23 mouse cellular contexts compared by ENCODE assay signal in genomic region chr1:138515362-138515761, GRCm38 (mm10).
A peak's percentile ranks its signal among the peaks of the same experiment; 100 is the strongest.
DNase-seq lines count a peak whose midpoint lies in the region; ATAC-seq and TF ChIP-seq lines count a peak whose summit lies in the region.
"Had no signal": no experiment of that assay in that cellular context is flagged by ENCODE, and none has a peak within 500 bp of the region (broad histone marks: within the 10 kb centered on the region; RNA-seq: fewer than 3 reads in every experiment).

No protein-coding gene starts in this region.

- DNase-seq in limb, embryonic 10.5 days (ENCODE audit: low spot score) = no peak
- peak; percentile 50 for DNase-seq in midbrain, embryonic 14.5 days
- DNase-seq in midbrain, embryonic 11.5 days (ENCODE audit: low spot score, missing footprints) = no peak
- DNase-seq in limb, embryonic 14.5 days (ENCODE audit: low spot score) = peak; percentile 33
- DNase-seq: adrenal gland, postnatal 14 days; B cell, adult 2 months; cerebellum, adult 8-10 months; cerebellum, postnatal 36 days; embryo, embryonic 11 days; forebrain, postnatal 0 days; gastrocnemius, postnatal 25 days; heart, adult 18-20 months; kidney, adult 2 months; right cerebral cortex, adult 18-20 months; thymus, adult 2 months had no signal

- no peaks in the 10 kb centered on the region for H3K27me3 ChIP-seq in limb, embryonic 13.5 days
- H3K27me3 ChIP-seq in limb, embryonic 10.5 days (ENCODE audit: low read depth, poor library complexity, severe bottlenecking) = no peaks in the 10 kb centered on the region
- no peaks in the 10 kb centered on the region for H3K27me3 ChIP-seq in midbrain, embryonic 14.5 days (ENCODE audit: control insufficient read depth, insufficient read depth, low read length)
- H3K27me3 ChIP-seq in midbrain, embryonic 11.5 days (ENCODE audit: control insufficient read depth, insufficient read depth, low read length) = no peaks in the 10 kb centered on the region
- H3K27me3 ChIP-seq in limb, embryonic 14.5 days (ENCODE audit: control insufficient read depth, insufficient read depth, low read length) = no peaks in the 10 kb centered on the region
- no peaks in the 10 kb centered on the region for H3K27me3 ChIP-seq in stomach, embryonic 15.5 days (replicated peaks)
- no peaks in the 10 kb centered on the region for H3K27me3 ChIP-seq in heart, embryonic 11.5 days (ENCODE audit: control insufficient read depth, insufficient read depth, low read length)
- H3K27me3 ChIP-seq in intestine, embryonic 15.5 days (replicated peaks) = no peaks in the 10 kb centered on the region
- H3K27me3 ChIP-seq: hindbrain, embryonic 12.5 days had no signal

- no peak for TF ChIP-seq POLR2A in limb, embryonic 14.5 days (IDR thresholded peaks at IDR 0.05; ENCODE audit: borderline replicate concordance, extremely low read depth, insufficient read depth, insufficient read length)

- no peaks in the 10 kb centered on the region for H3K9me3 ChIP-seq in limb, embryonic 13.5 days
- no peaks in the 10 kb centered on the region for H3K9me3 ChIP-seq in limb, embryonic 10.5 days (replicated peaks)
- no peaks in the 10 kb centered on the region for H3K9me3 ChIP-seq in midbrain, embryonic 14.5 days (ENCODE audit: control insufficient read depth, low read length)
- H3K9me3 ChIP-seq in midbrain, embryonic 11.5 days (ENCODE audit: control insufficient read depth, low read length) = no peaks in the 10 kb centered on the region
- H3K9me3 ChIP-seq in limb, embryonic 14.5 days (ENCODE audit: control insufficient read depth, low read length) = no peaks in the 10 kb centered on the region
- H3K9me3 ChIP-seq in stomach, embryonic 15.5 days = no peaks in the 10 kb centered on the region
- H3K9me3 ChIP-seq in heart, embryonic 11.5 days (replicated peaks; ENCODE audit: control insufficient read depth, low read length) = no peaks in the 10 kb centered on the region
- no peaks in the 10 kb centered on the region for H3K9me3 ChIP-seq in intestine, embryonic 15.5 days
- H3K9me3 ChIP-seq: hindbrain, embryonic 12.5 days had no signal

- no peak overlapping the region for H3K27ac ChIP-seq in limb, embryonic 13.5 days
- H3K27ac ChIP-seq in limb, embryonic 10.5 days = no peak overlapping the region
- peak overlapping the region; percentile 10; the same call in 1 of the 2 replicates for H3K27ac ChIP-seq in midbrain, embryonic 14.5 days (replicated peaks; ENCODE audit: low read depth, low read length)
- H3K27ac ChIP-seq in midbrain, embryonic 11.5 days (ENCODE audit: low read depth, low read length) = no peak overlapping the region
- H3K27ac ChIP-seq in limb, embryonic 14.5 days (replicated peaks; ENCODE audit: low read depth, low read length) = no peak overlapping the region
- H3K27ac ChIP-seq in stomach, embryonic 15.5 days = no peak overlapping the region
- no peak overlapping the region for H3K27ac ChIP-seq in heart, embryonic 11.5 days (ENCODE audit: low read depth, low read length)
- no peak overlapping the region for H3K27ac ChIP-seq in intestine, embryonic 15.5 days
- H3K27ac ChIP-seq: hindbrain, embryonic 12.5 days; kidney, postnatal 0 days; left cerebral cortex, adult 2 months had no signal

- H3K4me1 ChIP-seq in limb, embryonic 13.5 days = peaks cover 25% of the 10 kb centered on the region
- peaks cover 15% of the 10 kb centered on the region for H3K4me1 ChIP-seq in limb, embryonic 10.5 days
- H3K4me1 ChIP-seq in midbrain, embryonic 14.5 days (ENCODE audit: control insufficient read depth, insufficient read depth, low read length) = peaks cover 14% of the 10 kb centered on the region
- 0 out of 2 replicates have a peak, but pooled peaks cover 2% of the 10 kb centered on the region for H3K4me1 ChIP-seq in midbrain, embryonic 11.5 days (ENCODE audit: control insufficient read depth, insufficient read depth, low read length)
- peaks cover 14% of the 10 kb centered on the region for H3K4me1 ChIP-seq in limb, embryonic 14.5 days (ENCODE audit: control insufficient read depth, insufficient read depth, low read length)
- no peaks in the 10 kb centered on the region for H3K4me1 ChIP-seq in stomach, embryonic 15.5 days
- H3K4me1 ChIP-seq in heart, embryonic 11.5 days (ENCODE audit: control insufficient read depth, insufficient read depth, low read length) = peaks cover 6% of the 10 kb centered on the region; the same call in 1 of the 2 replicates
- H3K4me1 ChIP-seq in intestine, embryonic 15.5 days (replicated peaks) = no peaks in the 10 kb centered on the region
- H3K4me1 ChIP-seq: hindbrain, embryonic 12.5 days had no signal

- no peaks in the 10 kb centered on the region for H3K36me3 ChIP-seq in limb, embryonic 13.5 days
- 0 out of 2 replicates have a peak, but pooled peaks cover 3% of the 10 kb centered on the region for H3K36me3 ChIP-seq in limb, embryonic 10.5 days
- no peaks in the 10 kb centered on the region for H3K36me3 ChIP-seq in midbrain, embryonic 14.5 days (ENCODE audit: control insufficient read depth, insufficient read depth, low read length)
- no peaks in the 10 kb centered on the region for H3K36me3 ChIP-seq in midbrain, embryonic 11.5 days (ENCODE audit: control insufficient read depth, insufficient read depth, low read length)
- no peaks in the 10 kb centered on the region for H3K36me3 ChIP-seq in limb, embryonic 14.5 days (ENCODE audit: control insufficient read depth, insufficient read depth, low read length)
- H3K36me3 ChIP-seq in stomach, embryonic 15.5 days = no peaks in the 10 kb centered on the region
- no peaks in the 10 kb centered on the region for H3K36me3 ChIP-seq in heart, embryonic 11.5 days (ENCODE audit: control insufficient read depth, insufficient read depth, low read length)
- H3K36me3 ChIP-seq in intestine, embryonic 15.5 days = no peaks in the 10 kb centered on the region
- H3K36me3 ChIP-seq: hindbrain, embryonic 12.5 days had no signal

- 42% methylated on average over 9 of the region's 9 CpGs for WGBS in limb, embryonic 13.5 days
- 91% methylated on average over 9 of the region's 9 CpGs for whole genome bisulfite sequencing in limb, embryonic 10.5 days
- WGBS in midbrain, embryonic 14.5 days = 54% methylated on average over 9 of the region's 9 CpGs
- WGBS in midbrain, embryonic 11.5 days = 80% methylated on average over 9 of the region's 9 CpGs
- WGBS in limb, embryonic 14.5 days = 54% methylated on average over 9 of the region's 9 CpGs
- WGBS in stomach, embryonic 15.5 days = 67% methylated on average over 9 of the region's 9 CpGs
- 89% methylated on average over 9 of the region's 9 CpGs for WGBS in heart, embryonic 11.5 days (ENCODE audit: insufficient replicate concordance)
- WGBS in intestine, embryonic 15.5 days = 79% methylated on average over 9 of the region's 9 CpGs

- no peak overlapping the region for H3K4me3 ChIP-seq in limb, embryonic 13.5 days
- H3K4me3 ChIP-seq in limb, embryonic 10.5 days = no peak overlapping the region
- H3K4me3 ChIP-seq in midbrain, embryonic 14.5 days (replicated peaks; ENCODE audit: low read depth, low read length) = no peak overlapping the region
- no peak overlapping the region for H3K4me3 ChIP-seq in midbrain, embryonic 11.5 days (ENCODE audit: low read depth, low read length)
- H3K4me3 ChIP-seq in limb, embryonic 14.5 days (replicated peaks; ENCODE audit: low read length) = no peak overlapping the region
- H3K4me3 ChIP-seq in stomach, embryonic 15.5 days (replicated peaks) = no peak overlapping the region
- no peak overlapping the region for H3K4me3 ChIP-seq in heart, embryonic 11.5 days (ENCODE audit: low read depth, low read length)
- H3K4me3 ChIP-seq in intestine, embryonic 15.5 days (replicated peaks) = no peak overlapping the region
- H3K4me3 ChIP-seq: hindbrain, embryonic 12.5 days; left cerebral cortex, adult 2 months had no signal

- ATAC-seq in limb, embryonic 13.5 days (ENCODE audit: low FRiP score, low read depth) = 0 out of 2 replicates have a peak, but pooled peaks have one; percentile 35
- no peak for ATAC-seq in midbrain, embryonic 14.5 days (ENCODE audit: low FRiP score, low TSS enrichment)
- no peak for ATAC-seq in midbrain, embryonic 11.5 days (ENCODE audit: low FRiP score)
- ATAC-seq in limb, embryonic 14.5 days (ENCODE audit: low FRiP score, low read depth) = peak; percentile 53
- 0 out of 2 replicates have a peak, but pooled peaks have one; percentile 65 for ATAC-seq in stomach, embryonic 15.5 days (ENCODE audit: insufficient read depth, low FRiP score, low read depth)
- ATAC-seq in heart, embryonic 11.5 days (replicated peaks; ENCODE audit: insufficient number of reproducible peaks, low FRiP score, low TSS enrichment) = no peak
- ATAC-seq in intestine, embryonic 15.5 days = no peak
- ATAC-seq: forebrain, postnatal 0 days; inflammation-experienced regulatory T-cells, adult 6 months had no signal

- no peak overlapping the region for H3K4me2 ChIP-seq in limb, embryonic 13.5 days (replicated peaks)
- no peak overlapping the region for H3K4me2 ChIP-seq in midbrain, embryonic 14.5 days (ENCODE audit: low read length)
- no peak overlapping the region for H3K4me2 ChIP-seq in midbrain, embryonic 11.5 days
- no peak overlapping the region for H3K4me2 ChIP-seq in limb, embryonic 14.5 days (replicated peaks; ENCODE audit: low read depth, low read length, severe bottlenecking)
- H3K4me2 ChIP-seq in stomach, embryonic 15.5 days = no peak overlapping the region
- H3K4me2 ChIP-seq in heart, embryonic 11.5 days = no peak overlapping the region
- H3K4me2 ChIP-seq in intestine, embryonic 15.5 days (replicated peaks) = no peak overlapping the region
- H3K4me2 ChIP-seq: hindbrain, embryonic 12.5 days had no signal

- no peak overlapping the region for H3K9ac ChIP-seq in limb, embryonic 13.5 days
- no peak overlapping the region for H3K9ac ChIP-seq in midbrain, embryonic 14.5 days (replicated peaks; ENCODE audit: low read length)
- H3K9ac ChIP-seq in midbrain, embryonic 11.5 days (ENCODE audit: low read length) = no peak overlapping the region
- no peak overlapping the region for H3K9ac ChIP-seq in limb, embryonic 14.5 days (ENCODE audit: low read depth, low read length, severe bottlenecking)
- no peak overlapping the region for H3K9ac ChIP-seq in stomach, embryonic 15.5 days
- H3K9ac ChIP-seq in heart, embryonic 11.5 days (ENCODE audit: low read depth, low read length) = no peak overlapping the region
- H3K9ac ChIP-seq in intestine, embryonic 15.5 days = no peak overlapping the region
- H3K9ac ChIP-seq: forebrain, postnatal 0 days; hindbrain, embryonic 12.5 days had no signal

Comparison
In these comparisons a context has a peak if more than half of its experiments do, and no peak if none do; other contexts are left out.
1. DNase-seq: peak in midbrain, embryonic 14.5 days (single experiment) and limb, embryonic 14.5 days (single experiment); none in limb, embryonic 10.5 days (single experiment) and midbrain, embryonic 11.5 days (single experiment).
2. ATAC-seq: peak in limb, embryonic 13.5 days (single experiment), limb, embryonic 14.5 days (single experiment) and stomach, embryonic 15.5 days (single experiment); none in midbrain, embryonic 14.5 days (single experiment), midbrain, embryonic 11.5 days (single experiment), heart, embryonic 11.5 days (single experiment) and intestine, embryonic 15.5 days (single experiment).